Mouse (Mus musculus): Measurements from ENCODE around the gene Gm3488. TPM values are rescaled to one million over a fixed set of nuclear protein-coding genes. Genes with fewer than 3 reads are reported as not detected.

The Gm3488 gene
- polyA plus RNA-seq (2012; rRNA removed) = 0.05 TPM in 2 replicates

DNA sequence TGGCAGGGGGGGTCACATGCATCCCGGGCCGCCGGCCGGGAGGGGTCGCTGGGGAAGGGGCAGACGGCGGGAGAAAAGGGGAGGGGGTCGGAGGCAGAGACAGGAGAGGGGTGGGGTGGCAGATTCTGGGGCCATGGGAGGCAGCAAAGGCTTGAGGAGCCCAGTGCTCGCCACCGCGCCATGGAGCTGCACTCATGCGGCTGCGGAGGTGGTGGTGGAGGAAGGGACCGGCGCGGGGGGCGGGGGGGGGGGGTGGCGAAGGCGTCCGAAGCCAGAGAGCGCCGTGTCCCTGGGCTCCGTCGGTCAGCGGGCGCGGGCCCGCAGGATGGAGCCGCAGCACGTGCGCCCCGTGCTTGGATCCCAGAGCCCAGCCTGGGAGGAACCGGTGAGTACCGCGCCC, at the start of gene Gm3488:
TSS of gene Gm3488 (plus strand) at position 301 of the 400 bp plus-strand sequence.

DNA sequence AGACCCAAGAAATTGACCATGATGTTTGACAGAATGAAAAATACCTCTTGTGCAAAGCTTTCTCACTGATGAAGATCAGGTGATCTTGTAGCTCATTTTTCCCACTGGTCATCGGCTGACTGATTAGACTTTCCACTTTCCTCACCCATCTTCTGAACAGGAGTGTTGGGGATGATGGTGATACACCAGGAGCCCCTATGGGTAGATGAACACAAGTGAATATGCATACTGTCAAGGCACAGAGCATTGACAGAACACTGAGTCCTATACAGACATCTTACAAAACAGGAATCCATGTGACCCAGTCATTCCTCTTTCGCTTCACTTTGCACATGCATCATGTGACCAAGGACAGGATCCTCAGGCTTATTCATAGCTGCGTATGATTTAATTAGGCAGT, 46.1 kb upstream of the Gm3488 start, which contains the start of gene Gm3194:
TSS of gene Gm3194 (minus strand) at position 101 of the 400 bp plus-strand sequence.

DNA sequence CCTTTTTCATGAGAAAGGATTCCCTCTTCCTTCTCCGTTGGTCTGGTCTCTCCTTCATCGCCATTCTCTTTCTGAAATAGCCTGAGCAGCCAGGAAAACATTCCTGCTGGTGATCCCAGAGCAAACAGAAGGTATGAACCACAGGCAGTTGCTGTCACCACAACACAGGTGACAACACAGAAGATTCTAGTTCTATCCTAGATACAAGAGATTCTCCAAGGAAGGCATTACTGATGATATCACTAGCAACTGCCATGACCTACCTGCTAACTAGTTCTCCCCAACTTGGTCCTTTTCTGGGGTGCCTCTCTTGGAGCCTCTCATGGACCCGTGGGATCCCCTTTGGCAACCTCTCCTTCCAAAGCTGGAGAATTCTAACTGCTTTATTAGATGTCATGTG, 23.7 kb upstream of the Gm3488 start, which contains the start of gene Gm8246:
TSS of gene Gm8246 (minus strand) at position 101 of the 400 bp plus-strand sequence.

DNA sequence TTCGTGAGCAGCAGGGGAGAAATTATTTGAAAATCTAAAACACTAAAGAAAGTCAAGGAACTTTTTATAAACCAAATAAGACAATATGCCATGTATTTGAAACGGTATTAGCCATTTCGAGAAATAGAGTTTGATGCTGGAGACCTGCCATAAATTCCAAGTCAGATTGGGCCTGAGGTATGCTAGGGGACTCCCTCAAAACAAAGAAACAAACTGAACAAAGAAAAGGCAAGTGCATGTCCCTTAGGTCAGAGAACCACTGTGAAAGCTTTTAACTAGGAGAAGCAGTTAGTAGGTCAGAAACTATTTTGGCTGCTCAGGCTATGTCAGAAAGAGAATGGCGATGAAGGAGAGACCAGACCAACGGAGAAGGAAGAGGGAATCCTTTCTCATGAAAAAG, 17.6 kb upstream of the Gm3488 start, which contains the start of gene Gm3187:
TSS of gene Gm3187 (plus strand) at position 301 of the 400 bp plus-strand sequence.

DNA sequence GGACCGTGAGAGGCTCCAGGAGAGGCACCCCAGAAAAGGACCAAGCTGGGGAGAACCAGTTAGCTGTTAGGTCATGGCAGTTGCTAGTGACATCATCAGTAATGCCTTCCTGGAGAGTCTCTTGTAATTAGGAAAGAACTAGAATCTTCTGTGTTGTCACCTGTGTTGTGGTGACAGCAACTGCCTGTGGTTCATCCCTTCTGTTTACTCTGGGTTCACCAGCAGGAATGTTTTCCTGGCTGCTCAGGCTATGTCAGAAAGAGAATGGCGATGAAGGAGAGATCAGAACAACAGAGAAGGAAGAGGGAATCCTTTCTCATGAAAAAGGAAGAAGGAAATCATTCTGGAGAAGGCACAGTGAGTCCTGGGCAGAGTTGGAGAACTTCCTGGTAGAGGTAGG, 36.7 kb downstream of the Gm3488 start, which contains the start of gene Gm3532:
TSS of gene Gm3532 (plus strand) at position 301 of the 400 bp plus-strand sequence.

Other genes starting within 250 kb of the Gm3488 start
- not detected in 2 replicates for gene Gm3526, start 241.1 kb upstream of the Gm3488 start, polyA plus RNA-seq (2012; rRNA removed)
- gene Gm3542, start 166.7 kb upstream of the Gm3488 start, polyA plus RNA-seq (2012; rRNA removed) = not detected in 2 replicates
- gene Gm3500, start 112.6 kb upstream of the Gm3488 start, polyA plus RNA-seq (2012; rRNA removed) = 0.02 TPM in 1 of 2 replicates, not detected in the other
- 0.05 TPM in 2 replicates for gene Gm3194, start 46.2 kb upstream of the Gm3488 start, polyA plus RNA-seq (2012; rRNA removed)
- gene Gm8246, start 23.8 kb upstream of the Gm3488 start, polyA plus RNA-seq (2012; rRNA removed) = not detected in 2 replicates
- gene Gm3187, start 17.5 kb upstream of the Gm3488 start, polyA plus RNA-seq (2012; rRNA removed) = not detected in 2 replicates
- gene Gm3532, start 36.8 kb downstream of the Gm3488 start, polyA plus RNA-seq (2012; rRNA removed) = not detected in 2 replicates
- not detected in 2 replicates for gene Gm8265, start 131.4 kb downstream of the Gm3488 start, polyA plus RNA-seq (2012; rRNA removed)
- not detected in 2 replicates for gene Gm9603, start 185.8 kb downstream of the Gm3488 start, polyA plus RNA-seq (2012; rRNA removed)
- gene Gm3373, start 239.9 kb downstream of the Gm3488 start, polyA plus RNA-seq (2012; rRNA removed) = 0.02 TPM in 1 of 2 replicates, not detected in the other

All from liver, embryonic 18 days (tissue).